Mouse (Mus musculus) heart, adult 11 months (tissue): ENCODE results near the gene Mphosph6.

Experiments used
- DNase-seq: peaks from one replicate; pipeline ENCODE4 v3.0.0; 2022

The Mphosph6 gene

DNA sequence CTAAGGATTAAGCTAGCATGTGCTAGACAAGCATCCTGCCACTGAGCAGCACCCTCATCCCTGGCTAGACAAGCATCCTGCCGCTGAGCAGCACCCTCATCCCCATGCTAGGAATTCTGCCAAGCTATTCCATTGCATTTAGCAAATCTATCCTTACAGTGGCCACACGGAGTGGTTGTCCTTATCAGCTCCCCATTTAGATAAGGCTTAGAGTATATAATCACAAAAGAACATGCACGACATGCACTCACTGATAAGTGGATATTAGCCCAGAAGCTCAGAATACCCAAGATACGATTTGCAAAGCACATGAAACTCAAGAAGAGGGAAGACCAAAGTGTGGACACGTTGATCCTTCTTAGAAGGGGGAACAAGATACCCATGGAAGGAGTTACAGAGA, 35.8 kb downstream of the Mphosph6 start:
- no peak for DNase-seq

DNA sequence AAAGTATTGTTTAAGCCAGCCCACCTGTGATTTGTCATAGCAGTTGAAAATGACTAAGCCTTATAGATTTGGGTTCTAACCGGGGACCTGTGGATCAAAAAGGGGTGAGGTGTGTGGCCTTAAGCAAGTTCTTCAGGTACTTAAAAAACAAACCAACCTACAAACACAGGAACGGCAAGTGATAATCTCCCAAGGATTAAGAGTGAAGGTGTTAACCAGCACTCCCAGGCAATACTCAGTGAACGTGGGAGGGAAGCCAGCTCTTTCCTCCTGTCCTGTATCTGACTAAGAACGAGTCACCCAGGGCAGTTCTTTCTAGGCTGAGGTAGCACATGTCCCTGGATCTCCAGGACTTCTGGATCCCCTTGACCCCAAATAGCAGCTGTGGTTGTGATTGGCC, 37.1 kb downstream of the Mphosph6 start:
- DNase-seq = no peak

- DNase-seq = no peak
Measured at GRCm38 (mm10) chr8:117762776-117763175, 39.0 kb downstream of the Mphosph6 start.

- no peak for DNase-seq
Measured at GRCm38 (mm10) chr8:117757900-117758299, 43.8 kb downstream of the Mphosph6 start.

DNA sequence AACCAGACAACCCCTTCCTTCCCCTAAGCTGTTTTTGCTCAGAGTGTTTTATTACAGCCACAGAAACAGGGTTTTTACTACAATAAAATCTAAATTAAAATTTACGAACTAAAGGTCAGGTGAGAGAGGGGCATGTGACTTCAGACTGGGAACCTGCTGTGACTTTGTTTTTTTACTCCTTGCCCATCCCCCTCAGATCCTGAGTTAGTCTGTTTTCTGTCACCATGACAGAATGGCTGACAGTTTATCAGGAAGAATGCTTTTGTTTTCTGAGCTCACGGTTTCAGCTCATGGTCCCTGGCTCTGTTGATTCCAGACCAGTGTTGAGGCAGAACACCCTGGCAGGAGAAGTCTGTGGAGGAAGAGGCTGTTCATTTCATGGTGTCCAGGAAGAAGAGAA, 52.3 kb downstream of the Mphosph6 start:
- no peak for DNase-seq

DNA sequence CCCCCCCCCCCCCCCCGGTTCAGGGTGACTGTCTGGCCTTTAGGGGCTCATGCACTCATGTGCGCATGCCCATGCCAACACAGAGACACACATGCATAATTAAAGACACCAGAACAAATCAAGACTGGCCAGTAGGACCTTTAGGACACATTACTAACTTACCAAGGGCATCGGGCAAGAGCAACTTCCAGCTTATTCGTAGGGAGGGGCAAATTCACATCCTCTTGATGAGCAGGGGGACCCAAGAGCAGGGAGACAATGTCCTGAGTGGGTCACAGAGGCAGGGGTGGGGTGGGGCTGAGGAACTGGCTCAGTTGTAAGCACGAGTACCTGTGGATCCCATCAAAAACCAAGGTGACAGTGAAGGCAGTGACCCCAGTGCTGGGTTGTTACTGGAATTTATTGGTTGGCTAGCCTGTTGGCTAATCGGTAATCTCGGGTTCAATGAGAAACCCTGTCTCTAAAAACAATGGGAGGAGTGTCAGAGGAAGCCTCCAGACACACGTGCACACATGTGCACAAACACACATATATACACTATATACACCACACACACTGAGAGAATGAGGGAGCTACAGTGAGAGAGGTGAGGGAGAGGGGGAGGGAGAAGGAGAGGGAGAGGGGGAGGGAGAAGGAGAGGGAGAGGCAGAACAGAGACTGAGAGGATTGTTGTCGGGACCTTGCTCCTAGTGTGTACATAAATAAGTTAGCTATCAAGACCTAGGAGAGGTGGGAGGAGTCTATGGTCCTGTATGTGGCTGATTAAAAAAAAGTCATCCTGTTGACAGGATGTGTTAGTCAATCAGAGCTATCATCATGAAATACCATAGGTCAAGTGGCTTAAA, 53.6 kb downstream of the Mphosph6 start:
- no peak for DNase-seq

GRCm38 (mm10) chr8:117747428-117747827, 54.3 kb downstream of the Mphosph6 start:
- no peak for DNase-seq

DNA sequence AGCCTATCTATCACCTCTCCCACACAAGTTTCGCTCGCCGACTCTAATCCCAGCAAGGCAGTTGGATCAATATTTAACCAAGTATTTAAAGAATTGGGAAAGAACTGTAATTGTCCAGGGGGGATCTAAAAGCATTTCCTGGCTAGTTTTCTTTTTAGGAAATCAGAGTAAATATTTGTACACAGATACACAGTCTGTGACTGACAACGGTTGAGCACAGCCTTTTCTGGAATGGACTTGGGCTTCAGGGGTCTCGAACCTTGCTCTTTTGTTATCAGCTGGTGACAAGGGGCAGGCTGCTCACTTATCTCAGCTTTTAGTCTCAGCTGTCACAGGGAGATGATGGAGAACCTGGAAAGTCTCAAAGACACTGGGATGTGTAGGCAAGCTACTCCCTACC, 55.1 kb downstream of the Mphosph6 start:
- no peak for DNase-seq

DNA sequence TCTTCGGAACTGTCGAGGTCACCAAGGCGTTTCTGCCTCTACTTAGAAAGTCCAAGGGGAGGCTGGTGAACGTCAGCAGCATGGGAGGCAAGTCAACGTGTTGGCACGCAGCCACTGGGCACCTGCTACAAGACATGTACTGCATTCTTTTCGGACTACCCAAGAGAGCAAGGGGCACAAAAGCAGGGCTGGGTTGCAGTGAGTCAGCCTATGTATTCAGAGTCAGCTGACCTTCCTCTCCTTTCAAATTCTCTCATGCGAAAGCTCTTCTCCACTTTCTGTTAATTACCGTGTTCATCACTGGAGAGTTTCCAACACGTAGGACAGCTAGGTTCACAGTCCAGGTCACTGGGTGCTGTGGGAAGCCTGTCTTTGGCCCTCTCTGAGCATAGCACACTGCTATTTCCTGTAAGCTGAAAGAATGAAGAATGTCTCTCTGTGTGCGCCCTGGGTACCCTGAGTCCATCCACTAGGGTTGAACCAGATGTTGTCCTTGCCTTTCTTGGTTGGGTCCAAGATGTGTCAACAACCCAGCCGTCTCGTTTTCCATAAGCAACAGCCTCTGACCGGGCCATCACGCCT, 59.2 kb downstream of the Mphosph6 start:
- DNase-seq = peak; percentile 85
